Mouse (Mus musculus): ENCODE results near the gene Irx1.

Irx1 gene

DNA sequence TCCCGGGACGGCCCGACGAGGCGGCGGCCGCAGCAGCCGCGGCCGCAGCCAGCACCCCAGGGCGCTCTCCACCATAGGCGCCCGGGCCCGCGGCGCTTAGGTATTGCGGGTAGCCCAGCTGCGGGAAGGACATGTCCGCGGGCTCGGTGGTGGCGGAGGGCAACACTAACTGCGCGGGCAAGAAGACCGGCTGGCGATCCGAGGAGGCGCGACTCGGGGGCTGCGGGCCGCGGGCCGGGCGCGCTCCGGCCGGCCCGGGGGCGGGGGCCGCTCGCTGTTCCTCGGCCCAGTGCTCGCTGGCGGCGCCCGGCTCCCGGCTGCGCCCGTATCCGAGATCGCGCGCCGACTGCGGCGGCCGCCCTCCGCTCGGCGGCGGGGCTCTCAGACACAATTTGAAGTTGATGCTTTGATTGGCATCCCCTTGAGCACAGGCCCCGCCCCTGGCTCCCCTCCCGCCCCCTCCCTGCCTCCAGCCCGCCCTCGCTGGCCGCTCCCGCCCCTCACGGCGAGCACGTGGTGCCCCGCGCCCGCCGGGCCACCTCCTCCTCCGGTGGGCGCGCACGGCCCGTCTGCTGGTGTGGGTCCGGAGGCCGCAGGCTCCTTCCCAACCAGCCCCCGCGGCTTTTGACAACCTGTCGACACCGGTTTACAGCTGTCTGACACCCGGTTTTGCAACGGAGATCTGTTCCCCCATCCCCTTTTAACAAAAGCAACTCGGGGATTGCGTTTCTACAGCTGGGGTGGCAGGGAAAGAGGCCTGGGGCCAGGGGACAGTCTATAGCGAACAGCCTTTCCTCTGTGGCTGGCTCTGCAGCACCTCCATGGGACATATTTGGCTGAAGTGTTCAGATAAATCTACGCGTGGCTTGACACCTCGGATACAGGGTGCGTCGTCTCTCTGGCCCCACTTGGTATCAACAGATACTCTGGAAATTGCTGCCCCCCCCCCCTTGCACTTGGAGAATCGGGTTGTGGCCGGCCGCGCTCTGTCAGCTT, at the start of gene Irx1:
TSS of gene Irx1 (minus strand) at position 368 of the 996 bp plus-strand sequence.
- no peak for DNase-seq (ENCODE audit: low read depth)

DNA sequence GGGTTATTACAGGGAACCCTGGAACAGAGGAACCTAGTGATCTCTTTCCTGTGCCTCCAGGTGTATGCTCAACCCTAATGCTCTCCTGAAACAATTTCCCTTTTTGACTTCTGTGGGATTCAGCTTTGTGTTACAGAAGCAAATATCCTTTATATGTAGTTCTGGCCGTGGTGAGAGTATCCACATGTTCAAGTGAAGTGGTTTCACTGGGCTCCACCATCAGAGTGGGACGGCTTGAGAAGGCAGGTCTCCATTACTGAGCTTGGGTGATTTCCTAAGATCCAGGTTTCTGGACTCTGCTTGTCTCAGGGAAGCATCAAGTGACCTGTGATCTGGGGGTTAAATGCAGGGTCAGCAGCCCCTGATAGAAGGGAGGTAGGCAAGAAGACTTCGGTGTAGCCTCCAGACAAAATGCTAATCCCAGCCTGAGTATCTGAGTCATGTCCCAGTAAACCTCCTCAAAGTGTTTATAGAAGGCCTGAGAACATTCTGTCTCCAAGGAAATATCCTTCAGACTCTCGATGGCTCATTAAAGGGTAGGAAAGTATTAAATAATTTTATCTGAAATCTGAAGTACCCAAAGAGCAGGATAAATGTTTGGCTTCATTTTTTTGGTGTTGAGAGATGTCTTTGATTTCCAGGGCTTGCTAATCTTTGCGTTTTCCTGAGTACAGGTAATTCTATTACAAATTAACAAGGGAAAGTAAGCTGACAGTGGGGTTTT, 16.6 kb upstream of the Irx1 start:
- no peak for DNase-seq (ENCODE audit: low read depth)

DNA sequence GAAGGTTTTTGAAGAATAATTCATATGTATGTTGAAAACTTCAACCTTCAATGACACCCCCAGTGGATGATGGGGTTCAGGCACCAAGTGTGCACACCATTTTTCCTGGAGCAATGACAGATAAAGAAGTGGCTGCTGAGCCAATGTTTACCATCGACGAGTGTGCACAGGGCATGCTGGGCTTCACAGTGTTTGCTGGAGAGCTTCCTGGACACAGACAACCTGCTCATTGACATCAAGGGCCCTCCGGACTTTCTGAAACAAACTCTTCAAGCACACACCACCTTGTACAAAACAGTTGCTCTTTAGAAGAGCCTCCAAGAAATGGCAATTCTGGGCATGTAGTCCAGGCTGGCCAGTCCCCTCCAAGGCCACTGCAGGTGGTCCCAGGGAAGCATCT, 12.2 kb upstream of the Irx1 start:
- no peak for DNase-seq (ENCODE audit: low read depth)

DNA sequence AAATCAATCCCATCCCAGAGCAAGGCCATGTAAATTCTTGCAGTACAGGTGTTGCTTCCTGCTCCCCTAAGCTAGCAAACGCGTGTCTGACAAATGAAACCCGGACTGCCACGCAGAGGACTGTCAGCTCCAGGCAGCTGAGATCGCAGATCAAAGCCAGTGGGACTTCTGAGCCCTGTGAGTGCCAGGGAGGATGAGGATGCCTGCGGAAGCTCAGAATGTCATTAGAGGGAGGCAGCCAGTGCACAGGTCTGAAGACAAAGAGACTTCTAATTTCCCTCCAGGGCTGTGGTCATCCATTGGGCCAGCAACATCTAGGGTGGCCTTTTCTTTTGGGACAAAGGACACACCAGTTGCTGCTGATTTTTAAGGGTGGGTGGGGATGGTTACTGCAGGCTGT, 4.8 kb upstream of the Irx1 start:
- no peak for DNase-seq (ENCODE audit: low read depth)

DNA sequence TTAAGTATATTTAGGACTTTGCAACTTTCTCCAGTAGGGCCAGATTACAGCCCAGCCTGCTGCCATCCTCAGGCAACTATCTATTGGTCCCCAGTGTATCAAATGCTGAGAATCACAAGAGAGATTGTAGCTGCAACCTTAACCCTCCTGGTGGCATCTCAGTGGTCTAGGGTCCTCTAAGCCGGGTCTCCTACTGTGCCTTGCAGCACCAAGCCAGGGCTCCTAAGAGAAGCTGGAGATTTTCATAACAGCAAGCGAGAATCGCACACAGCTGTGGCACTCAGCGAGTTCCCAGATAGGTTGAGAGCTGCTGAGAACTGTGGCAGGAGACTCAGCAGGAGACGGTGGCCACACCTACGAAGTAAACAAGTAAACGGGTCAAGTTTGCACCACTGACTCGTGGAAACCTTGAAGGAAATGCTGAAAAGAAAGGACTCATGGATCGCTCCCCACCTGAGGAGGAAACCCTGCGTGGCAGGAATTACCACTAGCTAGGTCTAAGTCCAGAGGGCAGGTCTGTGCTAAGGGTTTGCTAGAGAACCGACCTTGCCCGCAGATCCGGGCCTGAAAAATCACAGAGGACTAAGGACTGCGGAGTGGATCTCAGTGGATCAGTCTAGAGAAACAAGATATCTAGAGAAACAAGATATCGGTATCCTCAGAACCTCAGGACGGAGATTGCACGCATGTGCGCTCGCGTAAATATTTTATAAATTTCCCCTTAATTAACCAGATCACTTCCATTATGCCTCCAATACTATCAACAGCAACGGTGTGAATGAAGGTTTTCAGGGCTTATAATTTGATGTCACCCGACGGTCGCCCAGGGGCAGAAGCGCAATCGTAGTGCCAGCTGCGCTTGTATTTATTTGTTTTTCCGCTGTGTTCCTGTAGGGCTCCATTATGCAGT, 4.1 kb upstream of the Irx1 start:
- DNase-seq (ENCODE audit: low read depth): no peak

DNA sequence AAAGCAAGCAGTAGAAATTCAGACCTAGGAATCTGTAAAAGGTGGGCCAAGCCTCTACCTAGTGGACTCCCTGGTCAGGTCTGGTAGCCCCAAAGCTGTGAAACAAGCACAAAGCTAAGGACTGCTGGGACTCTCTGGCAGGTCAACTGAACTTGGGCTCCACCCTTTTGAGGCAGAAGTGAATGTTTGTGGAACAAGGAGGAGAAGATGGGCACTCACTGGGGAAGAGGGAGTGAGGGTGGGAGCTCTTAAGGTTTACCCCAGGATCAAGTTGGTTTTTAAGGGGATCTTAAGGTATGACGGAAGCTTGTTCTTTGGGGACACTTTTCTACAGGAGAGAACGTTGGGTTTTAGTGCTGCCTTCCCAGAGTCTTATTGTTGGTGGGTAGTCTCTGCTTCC, 3.1 kb upstream of the Irx1 start:
- no peak for DNase-seq (ENCODE audit: low read depth)

DNA sequence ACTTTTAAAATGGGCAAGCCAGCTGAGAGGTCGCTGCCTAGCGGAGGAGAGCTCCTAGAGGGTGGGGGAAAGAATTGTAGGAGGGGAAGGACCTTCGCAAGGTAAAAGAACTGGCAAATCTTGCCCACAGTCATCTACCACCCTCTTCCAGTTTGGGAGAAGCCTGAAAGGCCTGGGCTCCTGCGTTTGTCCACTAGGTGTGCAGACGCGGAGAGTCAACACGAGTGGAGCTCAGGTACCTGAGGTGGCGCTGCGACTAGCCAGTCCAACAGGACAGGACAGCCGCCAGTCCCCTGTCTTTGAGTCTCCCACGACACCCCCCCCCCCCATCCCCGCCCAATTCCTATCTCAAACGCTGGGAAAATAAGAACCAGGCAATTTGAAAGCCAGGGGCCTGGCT, 843 bp upstream of the Irx1 start:
- no peak for DNase-seq (ENCODE audit: low read depth)

DNA sequence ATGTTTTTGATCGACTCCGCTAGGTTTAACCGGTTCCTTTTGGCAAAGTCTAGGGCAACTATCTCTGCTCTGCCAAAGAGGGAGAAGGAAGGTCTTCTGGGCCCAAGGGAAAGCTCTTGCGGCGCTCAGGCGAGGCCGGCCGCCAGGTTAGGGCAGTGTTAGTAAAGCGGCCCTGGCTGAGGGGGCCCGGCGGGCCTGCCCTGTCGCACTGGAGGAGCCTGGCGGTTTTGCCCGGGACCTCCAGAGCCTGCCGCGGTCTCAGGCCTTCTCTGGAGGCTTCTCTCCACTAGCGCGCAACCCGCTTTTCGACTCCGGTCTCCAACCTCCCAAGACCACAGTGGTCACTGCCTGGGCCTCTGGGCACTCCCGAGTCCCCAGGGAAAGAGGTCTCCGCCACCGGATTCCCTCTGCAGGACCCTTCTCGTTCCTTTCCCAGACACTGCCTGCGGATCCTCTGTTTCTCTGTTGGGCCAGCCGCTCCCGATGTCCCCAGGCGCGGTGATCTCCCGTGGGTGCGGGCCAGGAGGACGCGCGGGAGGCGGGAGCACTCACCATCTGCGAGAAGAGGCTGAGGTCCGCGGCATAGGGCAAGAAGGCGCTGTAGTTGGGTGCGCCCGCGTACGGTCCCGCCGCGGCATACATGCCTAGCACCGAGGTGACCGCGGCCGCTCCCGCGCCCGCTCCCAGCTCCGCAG, 715 bp downstream of the Irx1 start:
- no peak for DNase-seq (ENCODE audit: low read depth)

DNA sequence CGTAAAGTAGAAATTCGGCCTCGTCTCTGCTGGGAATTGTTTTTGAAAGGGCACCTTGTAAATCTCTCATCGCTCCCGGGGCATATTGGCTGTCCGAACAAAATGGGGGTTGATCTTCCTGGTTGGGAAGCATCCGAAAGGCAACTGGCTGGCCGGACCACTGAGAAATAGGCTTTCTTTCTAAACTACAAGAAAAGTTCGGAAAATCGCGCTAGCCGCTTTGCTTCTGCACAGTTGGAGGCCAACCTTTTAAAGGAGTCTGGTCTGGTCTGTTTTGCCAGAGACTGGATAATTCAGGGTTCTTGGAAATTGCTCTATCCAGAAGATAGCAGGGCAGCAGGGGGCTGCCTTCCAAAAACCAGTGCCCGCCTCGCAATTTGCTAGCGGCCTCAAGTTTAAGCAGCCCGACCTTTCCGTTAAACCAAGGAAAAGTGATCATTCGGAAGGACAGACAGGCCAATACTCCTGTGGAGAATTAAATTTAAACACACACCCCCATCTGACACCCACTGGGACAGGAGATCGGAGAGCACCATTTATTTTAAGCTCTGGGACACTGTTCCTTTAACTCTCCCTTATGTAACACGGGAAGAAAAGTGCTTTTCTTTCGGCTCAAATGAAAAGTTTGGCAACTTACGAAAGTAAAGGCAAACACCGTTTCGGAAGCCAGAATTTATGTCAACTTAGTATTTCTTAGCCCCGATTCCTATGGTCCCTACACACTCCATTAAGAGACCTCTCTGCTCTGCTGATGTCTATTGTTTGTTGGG, 1.4 kb downstream of the Irx1 start:
- no peak for DNase-seq (ENCODE audit: low read depth)

DNA sequence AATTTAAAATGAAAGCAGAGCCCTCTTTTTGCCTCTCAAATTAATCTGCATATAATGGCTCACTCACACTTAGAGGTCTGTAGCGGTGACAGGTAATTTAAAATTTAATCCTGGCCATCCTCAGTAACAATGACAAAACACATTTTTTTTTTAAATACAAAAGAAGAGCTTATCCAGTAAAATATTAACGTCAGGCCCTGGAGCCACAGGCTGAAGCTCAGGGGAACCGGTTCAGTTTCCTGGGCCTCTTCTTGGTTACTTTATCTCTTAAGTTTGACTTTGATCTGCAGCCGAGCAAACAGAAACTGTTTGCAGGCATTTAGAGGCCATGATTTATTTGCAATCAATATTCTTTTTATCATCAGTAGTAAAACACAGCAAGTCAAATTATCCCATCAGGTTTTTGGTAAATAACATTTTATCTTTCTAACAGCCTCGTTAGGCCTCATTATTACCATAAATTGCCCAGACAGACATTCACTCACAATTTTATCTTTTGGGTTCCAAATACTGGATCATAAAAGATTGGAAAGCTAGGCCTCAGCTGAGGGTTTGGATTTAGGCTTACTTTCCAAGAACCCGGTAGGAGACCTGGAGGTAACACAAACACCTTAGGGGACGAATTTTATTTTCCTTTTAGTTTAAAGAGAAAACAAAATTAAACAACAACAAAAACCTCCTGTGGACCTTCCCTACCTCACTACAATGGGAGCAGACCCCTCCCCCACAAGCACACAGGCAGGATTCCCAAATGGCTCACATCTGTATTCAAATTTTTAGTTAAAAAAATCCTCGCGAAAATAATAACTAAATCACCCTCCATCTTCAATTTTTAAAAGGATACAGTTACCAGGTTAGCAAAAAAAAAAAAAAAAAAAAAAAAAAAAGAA, 2.4 kb downstream of the Irx1 start:
- DNase-seq (ENCODE audit: low read depth): no peak

DNA sequence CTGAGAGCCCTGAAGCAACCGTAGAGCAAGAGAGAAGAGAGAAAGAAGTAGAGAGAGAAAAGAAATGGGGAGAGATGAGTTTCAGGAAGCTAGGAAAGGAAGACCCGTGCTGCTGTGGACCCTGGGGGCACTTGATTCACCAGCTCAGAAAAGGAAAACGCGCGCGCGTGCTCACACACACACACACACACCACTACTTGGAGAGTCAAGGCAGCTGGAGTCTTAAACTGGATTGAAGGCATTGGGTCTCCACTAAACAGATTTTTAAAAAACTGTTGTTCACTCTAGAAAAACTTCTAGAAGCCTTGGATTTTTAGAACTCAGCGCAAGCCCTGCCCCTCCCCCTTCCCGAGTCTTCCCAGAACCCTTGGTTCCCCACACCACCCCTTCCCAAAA, 3.2 kb downstream of the Irx1 start:
- DNase-seq (ENCODE audit: low read depth): no peak

DNA sequence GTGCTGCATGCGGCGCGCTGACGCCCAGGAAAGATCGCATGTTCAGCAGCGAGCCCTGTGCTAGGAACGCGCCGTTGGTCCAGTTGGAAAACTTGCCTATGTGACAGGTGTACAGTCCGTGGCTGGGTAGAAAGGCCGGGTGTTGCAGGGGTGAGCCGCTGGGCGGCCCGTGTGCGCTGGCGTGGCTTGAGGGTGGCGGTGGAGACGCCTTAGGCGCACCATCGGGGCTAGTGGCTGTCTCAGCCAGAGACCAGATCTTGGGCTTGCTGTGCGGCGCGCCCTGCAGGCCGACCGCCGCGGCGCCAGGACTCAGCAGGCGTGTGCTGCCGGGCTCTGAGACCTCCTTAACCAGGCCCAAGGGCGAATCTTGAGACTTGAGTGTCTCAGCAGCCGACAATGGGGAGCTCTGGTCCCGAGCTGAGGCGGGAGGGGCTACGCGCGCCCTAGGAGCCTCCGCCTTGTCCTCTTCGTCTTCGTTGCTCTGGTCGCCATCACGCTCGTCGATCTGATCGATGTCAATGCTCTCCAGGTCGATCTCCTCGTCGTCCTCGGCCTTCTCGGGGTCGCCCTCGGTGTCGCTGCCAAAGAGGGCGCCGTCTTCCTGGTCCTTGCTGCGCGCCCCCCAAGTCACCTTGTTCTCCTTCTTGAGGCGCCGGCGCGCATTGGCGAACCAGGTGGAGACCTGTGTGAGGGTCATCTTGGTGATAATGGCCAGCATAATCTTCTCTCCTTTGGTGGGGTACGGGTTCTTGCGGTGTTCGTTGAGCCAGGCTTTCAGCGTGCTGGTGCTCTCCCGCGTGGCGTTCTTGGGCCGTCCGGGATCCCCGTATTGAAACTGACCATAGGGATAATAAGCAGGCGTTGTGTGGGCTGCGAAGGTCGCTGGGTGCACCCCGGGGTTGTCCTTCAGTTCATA, 3.9 kb downstream of the Irx1 start:
- DNase-seq (ENCODE audit: low read depth): no peak

DNA sequence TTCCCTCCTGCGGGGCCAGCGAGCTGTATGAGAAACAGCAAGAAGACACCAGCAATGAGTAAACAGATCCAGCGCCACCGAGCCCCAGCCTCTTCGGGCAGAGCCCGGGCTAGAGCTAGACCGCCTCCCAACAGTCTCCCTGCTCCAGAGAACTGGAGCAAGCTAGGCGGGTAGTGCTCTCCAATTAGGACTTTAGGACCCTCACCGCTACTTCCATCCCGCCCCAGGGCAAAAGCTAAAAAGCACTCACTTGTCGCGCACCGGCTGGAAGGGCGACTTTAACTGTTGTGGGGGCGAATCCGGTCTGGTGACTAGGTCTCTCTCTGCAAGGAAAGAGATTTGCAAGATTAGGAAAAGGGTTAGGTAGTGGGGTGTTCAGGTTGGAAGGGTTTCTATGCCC, 4.9 kb downstream of the Irx1 start:
- no peak for DNase-seq (ENCODE audit: low read depth)

DNA sequence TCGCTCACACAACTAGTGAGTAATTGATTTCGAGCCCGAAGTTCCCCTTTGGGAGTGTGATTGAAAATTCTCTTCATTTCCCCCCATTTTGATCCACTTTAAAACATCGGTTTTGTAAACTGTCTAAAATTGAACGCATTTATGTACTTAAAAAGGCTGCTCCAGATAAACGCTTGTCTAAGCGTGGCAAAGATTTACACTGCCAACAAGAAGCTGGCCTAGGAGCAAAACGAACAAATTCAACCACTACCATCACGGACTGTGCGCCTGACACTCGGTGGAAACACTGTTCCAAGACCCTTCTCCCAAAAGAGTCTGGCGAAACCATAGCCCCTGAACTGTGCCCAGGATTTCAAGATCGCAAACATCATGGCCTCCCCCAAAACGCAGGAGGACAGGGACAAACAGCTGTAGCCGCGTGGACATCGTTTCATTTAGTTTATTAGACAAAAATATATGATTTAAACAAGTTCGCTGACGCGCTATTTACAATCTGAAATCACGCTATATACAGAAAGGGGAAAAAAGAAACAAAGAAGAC, 5.6 kb downstream of the Irx1 start:
- DNase-seq (ENCODE audit: low read depth): no peak

DNA sequence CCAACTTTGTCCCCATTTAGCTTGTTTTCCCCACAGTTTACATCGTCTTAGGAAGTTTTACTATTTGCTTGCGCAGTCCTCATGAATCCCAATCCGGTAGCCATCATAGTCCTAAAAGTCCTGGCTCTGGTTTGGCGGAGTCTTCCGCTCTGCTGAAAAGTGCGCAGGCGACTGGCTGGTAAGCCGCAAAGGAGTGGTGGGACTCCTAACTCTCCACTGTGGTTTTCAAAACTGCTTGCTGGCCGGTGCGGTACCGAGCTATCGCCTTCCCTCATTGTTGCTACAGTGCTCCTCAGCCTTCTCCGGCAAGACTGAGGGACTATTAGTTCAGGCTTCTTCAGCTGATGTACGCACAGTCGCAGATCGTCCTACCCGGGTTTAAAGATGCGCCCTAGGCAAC, 6.4 kb downstream of the Irx1 start:
- DNase-seq (ENCODE audit: low read depth): no peak

DNA sequence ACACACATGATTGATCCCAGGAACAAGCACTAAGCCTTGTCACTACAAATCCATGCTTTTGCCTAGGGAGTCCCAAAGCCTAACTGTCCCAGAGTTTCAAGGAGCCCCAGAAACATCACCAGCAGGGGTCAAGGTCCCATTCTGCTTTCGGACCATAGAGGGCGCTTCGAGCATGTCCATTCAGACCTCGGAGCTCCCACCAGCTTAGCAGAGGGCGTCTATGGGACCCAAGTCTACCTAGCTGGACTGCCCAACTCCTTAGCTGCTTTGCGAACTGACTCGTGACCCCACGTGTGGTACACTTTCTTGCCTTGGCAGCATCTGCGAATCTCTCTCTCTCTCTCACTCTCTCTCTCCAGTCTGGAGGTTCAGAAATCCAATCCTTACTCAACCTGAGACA, 7.0 kb downstream of the Irx1 start:
- no peak for DNase-seq (ENCODE audit: low read depth)

DNA sequence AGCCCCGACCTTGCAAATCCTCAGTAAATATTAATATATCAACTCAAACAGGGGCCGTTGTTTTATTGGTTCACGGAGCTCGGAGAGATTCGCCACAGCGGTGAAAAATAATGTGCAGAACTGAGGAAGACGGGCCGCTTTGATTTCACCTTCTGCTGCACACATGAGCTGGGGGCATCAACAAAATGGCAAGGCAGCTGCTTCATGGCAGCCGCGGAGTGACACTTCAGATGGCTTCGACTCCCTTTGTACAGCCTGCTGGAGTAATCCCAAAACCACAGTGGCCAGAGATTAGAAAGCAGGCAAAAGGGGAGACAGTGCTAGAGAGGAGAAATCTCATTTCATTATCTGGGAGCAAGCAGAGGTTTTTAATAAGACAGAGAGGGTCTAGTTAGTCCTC, 11.6 kb downstream of the Irx1 start:
- DNase-seq (ENCODE audit: low read depth): no peak

DNA sequence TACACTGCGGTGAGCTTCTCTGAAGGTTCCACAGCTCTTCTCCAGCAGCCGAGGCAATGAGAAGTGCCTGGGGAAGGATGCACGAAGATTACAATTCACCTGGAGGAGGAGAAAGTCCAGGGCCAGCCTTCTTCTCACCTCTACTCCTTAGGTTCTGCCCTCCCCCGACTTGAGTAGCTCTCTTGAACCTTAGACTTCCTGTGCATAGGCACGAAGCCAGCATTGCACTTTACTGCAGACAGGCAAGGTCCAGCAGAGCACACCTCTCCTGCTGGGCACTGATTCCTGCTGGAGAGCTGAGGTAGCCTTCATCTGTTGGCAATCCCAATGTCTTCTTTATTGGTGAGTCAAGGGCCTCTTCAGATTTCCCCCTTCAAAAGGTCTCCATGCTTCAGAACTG, 13.7 kb downstream of the Irx1 start:
- no peak for DNase-seq (ENCODE audit: low read depth)

Measured in induced T-regulatory cell, adult 2 months (primary cell).